Mouse (Mus musculus): ENCODE measurements around the gene Padi1.

DNA sequence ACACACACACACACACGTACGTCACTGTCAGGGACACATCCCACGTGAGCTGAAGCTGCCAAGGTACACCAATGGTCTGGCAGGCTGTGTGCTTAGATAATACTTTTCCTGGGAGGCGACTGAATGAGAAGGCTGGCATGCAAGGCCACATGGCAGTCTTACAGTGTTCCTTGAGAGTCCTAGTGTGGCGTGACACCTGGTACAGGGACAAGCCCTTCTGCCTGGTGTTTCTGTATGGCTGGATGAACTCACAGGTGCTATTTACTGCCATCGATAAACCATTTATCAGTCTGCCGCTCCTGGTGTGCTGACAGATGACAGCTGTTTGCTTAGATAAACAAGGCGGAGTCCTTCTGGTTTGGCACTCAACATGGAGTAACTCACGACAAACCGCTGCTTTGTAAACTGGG lies 8.9 kb upstream of the Padi1 start:
- TF ChIP-seq CTCF (IDR thresholded peaks at IDR 0.05), result no peak
- TF ChIP-seq EP300 (IDR thresholded peaks at IDR 0.05), result no peak
